Mouse (Mus musculus): ENCODE results near the gene Shkbp1. TPM values are rescaled to one million over a fixed set of nuclear protein-coding genes. Genes with fewer than 3 reads are reported as not detected.
A peak's percentile ranks its signal among the peaks of the same experiment; 100 is the strongest.

The Shkbp1 gene
- polyA plus RNA-seq (2021), result 24.7 TPM

- no peaks in the 10 kb centered on the region for H3K27me3 ChIP-seq
- no peak for TF ChIP-seq CTCF (IDR thresholded peaks at IDR 0.05)
- peak; percentile 89 for ATAC-seq
- POLR2A ChIA-PET, result interaction anchor here (1.0 kb wide), 1 partner anchor 25 kb away, joined by 4 read pairs; no protein-coding TSS in a partner anchor
- in situ Hi-C loops (cut with MboI; ENCODE audit: low pct_unique_long_range_greater_than_20kb), result no loop called here
- DNase-seq (ENCODE audit: low read depth, low spot score), result no peak
- CTCF ChIA-PET, result interaction anchor here (0.6 to 1.0 kb wide), 2 partner anchors 15 to 24 kb away, joined by 3 to 4 read pairs; no protein-coding TSS in a partner anchor
Measured at GRCm38 (mm10) chr7:27355745-27356240, at the start of gene Shkbp1. Gene Shkbp1 (minus strand): TSS chr7:27356019.

GRCm38 (mm10) chr7:27404203-27404942 is 48.6 kb upstream of the Shkbp1 start:
- TF ChIP-seq CTCF (IDR thresholded peaks at IDR 0.05), result no peak
- ATAC-seq (no peak), DNase-seq (ENCODE audit: low read depth, low spot score) (no peak)
- ChIA-PET CTCF (no interaction called here), POLR2A (no interaction called here)
- in situ Hi-C loops (cut with MboI; ENCODE audit: low pct_unique_long_range_greater_than_20kb), result no loop called here
- peaks cover 46% of the 10 kb centered on the region for H3K27me3 ChIP-seq

- H3K27me3 ChIP-seq, result peaks cover 39% of the 10 kb centered on the region
- no peak for ATAC-seq
- TF ChIP-seq CTCF (IDR thresholded peaks at IDR 0.05), result peak; percentile 67
- in situ Hi-C loops (cut with MboI; ENCODE audit: low pct_unique_long_range_greater_than_20kb), result no loop called here
- DNase-seq (ENCODE audit: low read depth, low spot score), result no peak
- ChIA-PET POLR2A (interaction anchor here (0.6 kb wide), 1 partner anchor 109 kb away, joined by 3 read pairs; no protein-coding TSS in a partner anchor), CTCF (interaction anchor here (0.9 to 1.4 kb wide), 3 partner anchors 10 to 50 kb away, joined by 3 to 4 read pairs (median 4); no protein-coding TSS in a partner anchor)
Measured at GRCm38 (mm10) chr7:27402675-27403074, 46.9 kb upstream of the Shkbp1 start.

GRCm38 (mm10) chr7:27400545-27400944 is 44.7 kb upstream of the Shkbp1 start:
- in situ Hi-C loops (cut with MboI; ENCODE audit: low pct_unique_long_range_greater_than_20kb), result no loop called here
- TF ChIP-seq CTCF (IDR thresholded peaks at IDR 0.05), result no peak
- ATAC-seq, result no peak
- no peak for DNase-seq (ENCODE audit: low read depth, low spot score)
- peaks cover 40% of the 10 kb centered on the region for H3K27me3 ChIP-seq
- POLR2A ChIA-PET, result no interaction called here
- CTCF ChIA-PET, result no interaction called here

- H3K27me3 ChIP-seq, result peaks cover 40% of the 10 kb centered on the region
- TF ChIP-seq CTCF (IDR thresholded peaks at IDR 0.05), result peak; percentile 66
- in situ Hi-C loops (cut with MboI; ENCODE audit: low pct_unique_long_range_greater_than_20kb), result loop anchor here (10.0 kb wide), 1 partner anchor 52 kb away; no protein-coding TSS in a partner anchor
- ChIA-PET CTCF (interaction anchor here (1.0 to 1.3 kb wide), 2 partner anchors 14 to 91 kb away, joined by 3 read pairs; no protein-coding TSS in a partner anchor), POLR2A (no interaction called here)
- no peak for DNase-seq (ENCODE audit: low read depth, low spot score)
- peak; percentile 24 for ATAC-seq
Measured at GRCm38 (mm10) chr7:27397048-27397949, 41.5 kb upstream of the Shkbp1 start.

GRCm38 (mm10) chr7:27396184-27397047 is 40.6 kb upstream of the Shkbp1 start:
- POLR2A ChIA-PET, result no interaction called here
- DNase-seq (ENCODE audit: low read depth, low spot score), result no peak
- TF ChIP-seq CTCF (IDR thresholded peaks at IDR 0.05), result no peak
- H3K27me3 ChIP-seq, result peaks cover 42% of the 10 kb centered on the region
- in situ Hi-C loops (cut with MboI; ENCODE audit: low pct_unique_long_range_greater_than_20kb), result loop anchor here (10.0 kb wide), 1 partner anchor 52 kb away; no protein-coding TSS in a partner anchor
- ATAC-seq, result no peak
- CTCF ChIA-PET, result no interaction called here

GRCm38 (mm10) chr7:27395521-27396183 is 39.8 kb upstream of the Shkbp1 start:
- CTCF ChIA-PET, result interaction anchor here (1.6 kb wide), 1 partner anchor 11 kb away, joined by 5 read pairs; no protein-coding TSS in a partner anchor
- POLR2A ChIA-PET, result no interaction called here
- peaks cover 42% of the 10 kb centered on the region for H3K27me3 ChIP-seq
- DNase-seq (ENCODE audit: low read depth, low spot score) (no peak), ATAC-seq (no peak)
- in situ Hi-C loops (cut with MboI; ENCODE audit: low pct_unique_long_range_greater_than_20kb), result loop anchor here (10.0 kb wide), 1 partner anchor 51 kb away; no protein-coding TSS in a partner anchor
- TF ChIP-seq CTCF (IDR thresholded peaks at IDR 0.05), result no peak

GRCm38 (mm10) chr7:27391416-27391815 is 35.6 kb upstream of the Shkbp1 start:
- TF ChIP-seq CTCF (IDR thresholded peaks at IDR 0.05), result no peak
- POLR2A ChIA-PET, result no interaction called here
- ATAC-seq, result no peak
- no peak for DNase-seq (ENCODE audit: low read depth, low spot score)
- peaks cover 29% of the 10 kb centered on the region for H3K27me3 ChIP-seq
- in situ Hi-C loops (cut with MboI; ENCODE audit: low pct_unique_long_range_greater_than_20kb), result loop anchor here (10.0 kb wide), 1 partner anchor 47 kb away; no protein-coding TSS in a partner anchor
- CTCF ChIA-PET, result no interaction called here

GRCm38 (mm10) chr7:27389213-27389612 is 33.4 kb upstream of the Shkbp1 start:
- POLR2A ChIA-PET, result no interaction called here
- TF ChIP-seq CTCF (IDR thresholded peaks at IDR 0.05), result no peak
- CTCF ChIA-PET, result no interaction called here
- DNase-seq (ENCODE audit: low read depth, low spot score) (no peak), ATAC-seq (no peak)
- H3K27me3 ChIP-seq, result peaks cover 18% of the 10 kb centered on the region
- in situ Hi-C loops (cut with MboI; ENCODE audit: low pct_unique_long_range_greater_than_20kb), result no loop called here

Measured in Patski (cell line).